Mouse (Mus musculus) gastrocnemius, postnatal 14 days (tissue): ENCODE results near the gene Agl. TPM values are rescaled to one million over a fixed set of nuclear protein-coding genes. Genes with fewer than 3 reads are reported as not detected.
A peak's percentile ranks its signal among the peaks of the same experiment; 100 is the strongest.
"Not testable (repeated sequence)": the region's sequence is repeated elsewhere in the genome, so short reads cannot be mapped to it uniquely, and the experiment has no call there.

Experiments used
- DNase-seq: peaks from one replicate; pipeline ENCODE4 v3.0.0; 2021; ENCODE audit warnings: mixed read lengths
- intact Hi-C: fragments of 180-260 bp; cut with DNase I; formaldehyde crosslinking; loops from one replicate; pipeline ENCODE4 v1.15.1; 2025; ENCODE audit warnings: low total_unique reads
- total RNA-seq, 2 experiments: library from RNA; stranded (reverse); gene quantifications; 2 replicates each; pipeline ENCODE4 v1.2.3; 2021

Gene Agl
- total RNA-seq, 2 experiments from 2014 or later = 546 to 661 TPM

GRCm38 (mm10) chr3:116826471-116827215 lies 18.7 kb upstream of the Agl start:
- intact Hi-C loops = no loop called here
- DNase-seq = no peak

- intact Hi-C loops = no loop called here
- DNase-seq = no peak
Observed at GRCm38 (mm10) chr3:116817231-116817630, 9.3 kb upstream of the Agl start.

DNA sequence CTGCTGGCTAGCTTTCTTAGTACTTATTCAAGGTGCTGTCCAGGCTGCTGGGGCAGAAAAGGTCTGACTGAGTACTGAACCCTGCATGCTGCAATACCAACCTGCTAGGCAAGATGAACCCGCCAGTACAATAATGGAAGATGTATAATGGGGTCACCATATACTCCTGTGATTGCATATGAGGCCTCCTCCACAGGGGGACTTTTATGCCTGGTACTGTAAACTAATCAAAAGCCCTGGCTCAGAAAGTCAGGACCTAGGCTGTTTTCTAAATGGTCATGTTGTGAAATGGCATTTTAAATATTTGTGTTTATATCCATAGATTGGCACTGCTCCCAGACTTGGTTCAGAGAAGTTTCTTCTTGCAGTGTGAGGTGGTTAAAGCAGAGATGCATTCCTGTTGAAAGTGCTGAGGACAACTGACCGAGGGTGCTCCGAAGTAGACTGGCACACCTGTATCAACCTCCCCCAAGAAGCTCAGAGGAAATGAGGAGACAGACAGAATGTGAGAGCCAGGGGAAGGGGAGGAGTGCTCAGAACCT lies 8.8 kb upstream of the Agl start:
- DNase-seq = no peak
- intact Hi-C loops = no loop called here

DNA sequence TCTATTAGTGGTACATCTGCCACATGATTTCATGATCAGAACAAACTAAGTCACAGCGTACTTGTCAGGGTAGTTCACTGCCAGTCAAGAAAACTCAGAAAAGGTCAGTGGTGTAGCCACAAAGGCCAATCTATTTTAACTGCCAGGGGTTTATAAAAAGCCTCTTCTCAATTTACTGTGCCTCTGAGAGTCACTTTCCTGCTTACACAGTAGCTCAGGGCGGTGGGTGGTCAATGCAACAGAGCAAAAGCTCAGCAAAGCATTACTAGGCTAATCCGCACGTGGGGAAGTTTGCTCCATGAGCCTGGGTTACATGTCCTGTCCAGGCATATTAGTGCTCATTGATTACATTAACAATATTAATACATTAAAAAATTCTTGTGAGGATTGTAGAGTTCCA lies 8.0 kb upstream of the Agl start:
- intact Hi-C loops = no loop called here
- DNase-seq = peak; percentile 13

GRCm38 (mm10) chr3:116815305-116815797 lies 7.4 kb upstream of the Agl start:
- intact Hi-C loops = no loop called here
- DNase-seq = no peak

- DNase-seq = no peak
- intact Hi-C loops = no loop called here
Observed at GRCm38 (mm10) chr3:116812946-116813345, 5.0 kb upstream of the Agl start.

GRCm38 (mm10) chr3:116810351-116810750 lies 2.4 kb upstream of the Agl start:
- intact Hi-C loops, DNase-seq: not testable (repeated sequence)

- intact Hi-C loops = no loop called here
- no peak for DNase-seq
Observed at GRCm38 (mm10) chr3:116809221-116809620, 1.3 kb upstream of the Agl start.

GRCm38 (mm10) chr3:116808507-116809217 lies 696 bp upstream of the Agl start:
- intact Hi-C loops = no loop called here
- peak; percentile 27 for DNase-seq

DNA sequence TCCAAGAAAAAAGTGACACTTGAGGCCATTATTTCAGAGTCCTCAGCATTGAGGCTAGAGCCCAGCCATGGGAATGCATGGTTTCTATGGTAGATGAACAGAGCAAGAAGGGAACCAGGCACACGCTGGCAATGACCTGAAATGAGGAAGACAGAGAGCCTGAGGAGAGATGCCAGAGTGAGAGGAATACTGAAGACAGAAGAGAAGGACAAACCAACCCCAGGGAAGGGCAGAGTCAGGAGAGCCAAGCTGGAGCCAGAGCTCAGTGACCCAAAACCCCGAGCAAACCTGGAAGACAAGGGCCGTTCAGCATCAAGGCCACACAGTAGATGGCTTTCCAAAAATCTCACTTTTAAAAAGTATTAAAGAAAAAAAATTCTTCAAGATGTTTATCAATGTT lies 2.1 kb downstream of the Agl start:
- DNase-seq = no peak
- intact Hi-C loops = no loop called here

- intact Hi-C loops = no loop called here
- DNase-seq = no peak
Observed at GRCm38 (mm10) chr3:116804746-116805285, 3.1 kb downstream of the Agl start.

DNA sequence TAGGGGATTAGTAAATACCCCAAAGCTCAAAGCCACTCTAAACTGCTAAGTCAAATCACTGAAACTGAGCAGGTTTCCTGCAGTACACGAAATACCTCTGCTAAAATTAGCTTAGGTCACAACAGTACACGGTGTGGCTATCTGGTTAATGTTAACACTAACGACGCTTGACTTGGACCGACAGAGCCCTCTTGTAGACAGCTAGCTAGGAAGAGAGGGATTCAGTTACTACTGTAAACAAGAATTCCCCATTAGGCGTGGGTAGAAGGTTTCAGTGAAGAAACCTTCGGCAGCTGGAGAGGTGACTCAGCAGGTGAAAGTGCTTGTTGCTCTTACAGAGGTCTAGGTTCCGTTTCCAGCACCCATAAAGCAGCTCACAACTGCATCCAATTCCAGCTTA lies 6.2 kb downstream of the Agl start:
- intact Hi-C loops = no loop called here

GRCm38 (mm10) chr3:116798821-116799510 lies 9.0 kb downstream of the Agl start:
- DNase-seq = no peak
- intact Hi-C loops = no loop called here

More for the DNA sequence above, 6.2 kb downstream of the Agl start:
- DNase-seq = no peak

GRCm38 (mm10) chr3:116788851-116789250 lies 19.1 kb downstream of the Agl start:
- intact Hi-C loops = no loop called here
- DNase-seq = no peak

DNA sequence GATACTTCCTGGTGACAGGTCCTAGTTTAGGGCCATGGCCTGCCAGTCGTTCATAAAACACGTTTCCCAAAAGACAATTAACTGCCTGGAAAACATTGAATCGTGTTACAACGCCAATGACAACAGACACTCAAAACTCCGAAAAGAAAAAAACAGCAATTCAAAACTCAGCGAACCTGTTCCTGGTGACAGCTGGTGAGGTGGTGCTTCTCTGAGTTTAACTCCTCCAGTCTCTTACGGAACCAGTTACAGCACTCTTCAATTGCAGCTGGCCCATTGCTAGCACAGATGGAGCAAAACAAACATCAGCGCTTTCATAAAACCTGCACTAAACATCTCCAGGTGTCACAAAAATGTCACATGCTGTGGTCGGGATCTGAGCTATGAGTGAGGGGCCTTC lies 21.4 kb downstream of the Agl start:
- intact Hi-C loops = no loop called here
- no peak for DNase-seq

- intact Hi-C loops = no loop called here
- DNase-seq = no peak
Observed at GRCm38 (mm10) chr3:116785820-116786219, 22.1 kb downstream of the Agl start.

DNA sequence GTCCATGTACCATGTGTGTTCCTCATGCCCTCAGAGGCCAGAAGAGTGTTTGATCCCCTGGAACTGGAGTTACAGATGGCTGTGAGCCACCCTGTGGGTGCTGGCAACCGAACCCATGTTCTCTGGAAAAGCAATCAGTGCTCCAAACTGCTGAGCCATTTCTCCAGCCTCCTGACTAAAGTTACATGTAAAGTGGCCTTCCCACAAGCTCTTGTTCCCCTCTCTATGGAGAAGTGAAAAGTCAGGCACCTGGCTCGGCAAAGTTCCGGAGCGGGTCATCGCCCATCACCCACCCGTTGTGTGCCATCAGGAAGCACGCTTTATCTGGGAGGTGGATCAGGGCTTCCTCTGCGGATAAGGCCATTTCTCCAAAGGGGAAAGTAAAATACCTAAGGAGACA lies 23.2 kb downstream of the Agl start:
- intact Hi-C loops = no loop called here

GRCm38 (mm10) chr3:116784290-116784689 lies 23.7 kb downstream of the Agl start:
- intact Hi-C loops = no loop called here
- no peak for DNase-seq

More for the DNA sequence above, 23.2 kb downstream of the Agl start:
- peak; percentile 29 for DNase-seq

DNA sequence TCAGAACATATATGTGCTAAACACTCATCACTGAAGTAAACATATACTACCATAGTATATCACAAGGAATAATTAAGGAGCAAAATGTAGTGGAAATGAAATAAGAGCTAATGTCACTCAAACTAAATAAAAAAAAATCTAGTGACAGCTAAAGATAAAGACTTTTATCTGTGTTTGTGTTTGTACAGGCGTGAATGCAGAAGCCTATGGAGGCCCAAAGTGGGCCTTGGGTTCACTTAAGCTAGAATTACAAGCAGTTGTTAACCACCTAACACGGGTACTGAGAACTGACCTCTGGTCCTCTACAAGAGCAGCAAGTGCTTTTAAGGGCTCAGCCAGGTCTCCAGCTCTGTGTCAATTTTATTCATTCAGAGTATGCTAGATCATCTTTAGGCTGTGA lies 31.0 kb downstream of the Agl start:
- DNase-seq = no peak
- intact Hi-C loops = loop anchor here (10.0 kb wide), 1 partner anchor 58 kb away; no protein-coding TSS in a partner anchor

DNA sequence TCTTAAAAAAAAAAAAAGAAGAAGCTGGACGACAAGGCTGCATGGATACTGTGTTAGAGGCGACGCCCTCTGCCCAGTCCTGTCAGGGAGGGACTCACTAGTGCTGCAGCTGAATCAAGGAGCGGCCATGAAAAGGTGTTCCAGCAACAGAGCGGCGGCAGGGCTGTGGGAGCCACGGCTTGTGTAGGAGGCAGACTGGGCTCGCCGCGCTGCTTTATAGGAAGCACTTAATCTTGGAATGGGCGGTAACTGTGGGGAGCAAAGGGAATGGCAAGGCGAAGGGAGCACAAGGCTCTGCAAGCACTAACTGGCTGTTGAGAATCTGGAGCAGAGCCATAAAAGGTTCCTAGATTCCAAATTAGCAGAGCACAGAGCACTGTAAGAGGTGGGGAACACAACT lies 34.1 kb downstream of the Agl start:
- no peak for DNase-seq
- intact Hi-C loops = loop anchor here (10.0 kb wide), 1 partner anchor 61 kb away; no protein-coding TSS in a partner anchor
